Mouse (Mus musculus): ENCODE measurements around the gene Gpn3. TPM values are rescaled to one million over a fixed set of nuclear protein-coding genes. Genes with fewer than 3 reads are reported as not detected.

Gpn3 gene
- polyA plus RNA-seq, 1 experiment from 2014 or later, result 38.9 TPM

DNA sequence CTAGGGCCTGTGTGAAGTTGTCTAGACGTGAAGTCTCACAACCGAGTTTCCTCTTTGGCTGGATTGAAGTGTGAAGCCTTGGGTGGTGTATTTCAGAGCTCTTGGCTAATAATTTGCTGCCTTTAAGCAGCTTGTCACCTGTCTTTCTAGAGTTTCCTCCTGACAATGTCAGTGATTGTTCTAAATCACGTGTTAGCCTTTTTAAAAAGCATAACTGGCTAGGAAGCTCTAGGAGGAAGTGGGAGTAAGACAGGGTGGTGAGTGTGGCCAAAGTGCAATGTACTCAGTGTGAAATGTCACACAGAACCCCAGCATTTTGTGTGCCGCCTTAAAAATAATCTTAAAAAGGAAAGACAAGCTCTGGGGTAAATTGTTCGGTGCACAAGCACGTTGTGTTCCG, 27.9 kb upstream of the Gpn3 start:
- WGBS, result 52% methylated on average over 7 of the region's 7 CpGs

DNA sequence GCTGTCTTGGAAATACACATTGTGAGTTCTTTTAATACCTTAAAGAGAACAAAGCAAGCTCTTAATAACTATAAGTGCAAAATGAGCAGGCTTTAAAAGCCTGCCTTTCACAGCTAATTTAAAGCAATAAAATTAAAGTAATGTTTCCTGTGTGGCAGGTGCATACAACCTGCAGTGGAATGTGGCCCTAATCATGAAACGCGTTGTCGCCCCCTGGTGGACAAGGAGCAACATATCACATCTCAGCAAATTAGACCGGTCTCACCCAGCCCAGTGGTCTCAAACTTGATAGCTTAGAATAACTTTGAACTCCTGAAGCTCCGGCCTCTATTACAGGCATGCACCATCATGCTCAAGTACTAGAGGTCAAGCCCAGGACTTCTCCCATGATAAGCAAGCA, 27.4 kb upstream of the Gpn3 start:
- Histone ChIP-seq H3K27me3 (ENCODE audit: control insufficient read depth, insufficient read depth, low read length) (no peaks in the 10 kb centered on the region), H3K36me3 (replicated peaks; ENCODE audit: control insufficient read depth, insufficient read depth) (no peaks in the 10 kb centered on the region), H3K4me2 (replicated peaks) (no peak overlapping the region), H3K9me3 (ENCODE audit: control insufficient read depth, low read length) (no peaks in the 10 kb centered on the region), H3K4me1 (replicated peaks; ENCODE audit: control insufficient read depth, insufficient read depth, low read length) (no peaks in the 10 kb centered on the region), H3K9ac (no peak overlapping the region), H3K4me3 (replicated peaks; ENCODE audit: low read length) (no peak overlapping the region), H3K27ac (no peak overlapping the region; the same call in 1 of the 2 replicates)
- ATAC-seq (ENCODE audit: low FRiP score) (no peak), DNase-seq (ENCODE audit: low spot score) (peak; percentile 87)
- 9% methylated on average over 5 of the region's 5 CpGs for WGBS

More for the DNA sequence above, 27.9 kb upstream of the Gpn3 start:
- no peak for DNase-seq (ENCODE audit: low spot score)
- H3K9ac ChIP-seq, result no peak overlapping the region
- no peak overlapping the region; the same call in 1 of the 2 replicates for H3K27ac ChIP-seq
- H3K4me1 ChIP-seq (replicated peaks; ENCODE audit: control insufficient read depth, insufficient read depth, low read length), result no peaks in the 10 kb centered on the region
- H3K36me3 ChIP-seq (replicated peaks; ENCODE audit: control insufficient read depth, insufficient read depth), result no peaks in the 10 kb centered on the region
- no peak overlapping the region for H3K4me3 ChIP-seq (replicated peaks; ENCODE audit: low read length)
- H3K9me3 ChIP-seq (ENCODE audit: control insufficient read depth, low read length), result no peaks in the 10 kb centered on the region
- no peak for ATAC-seq (ENCODE audit: low FRiP score)
- no peaks in the 10 kb centered on the region for H3K27me3 ChIP-seq (ENCODE audit: control insufficient read depth, insufficient read depth, low read length)
- no peak overlapping the region for H3K4me2 ChIP-seq (replicated peaks)

DNA sequence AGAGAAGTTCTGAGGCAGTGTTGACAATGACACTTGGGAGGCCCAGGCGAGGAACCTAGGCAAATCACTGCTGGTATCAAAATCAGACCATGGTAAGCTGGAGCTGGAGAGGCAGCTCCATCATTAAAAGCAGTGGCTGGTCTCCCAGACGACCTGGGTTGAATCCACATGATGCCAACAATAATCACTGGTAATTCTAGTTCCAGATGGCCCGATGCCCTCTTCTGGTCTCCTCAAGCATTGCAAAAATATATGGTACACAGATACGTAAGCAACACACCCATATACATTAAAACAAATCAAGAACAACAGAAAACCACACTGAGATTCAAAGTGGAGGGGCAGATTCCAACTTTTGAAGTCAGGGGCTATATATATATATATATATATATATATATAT, 25.9 kb upstream of the Gpn3 start:
- Histone ChIP-seq H3K4me3 (replicated peaks; ENCODE audit: low read length) (no peak overlapping the region), H3K9me3 (ENCODE audit: control insufficient read depth, low read length) (no peaks in the 10 kb centered on the region), H3K36me3 (replicated peaks; ENCODE audit: control insufficient read depth, insufficient read depth) (no peaks in the 10 kb centered on the region), H3K27me3 (ENCODE audit: control insufficient read depth, insufficient read depth, low read length) (no peaks in the 10 kb centered on the region), H3K9ac (no peak overlapping the region), H3K4me2 (replicated peaks) (no peak overlapping the region), H3K4me1 (replicated peaks; ENCODE audit: control insufficient read depth, insufficient read depth, low read length) (no peaks in the 10 kb centered on the region), H3K27ac (no peak overlapping the region)
- WGBS, result 78% methylated on average over 4 of the region's 4 CpGs
- no peak for DNase-seq (ENCODE audit: low spot score)
- ATAC-seq (ENCODE audit: low FRiP score), result no peak

DNA sequence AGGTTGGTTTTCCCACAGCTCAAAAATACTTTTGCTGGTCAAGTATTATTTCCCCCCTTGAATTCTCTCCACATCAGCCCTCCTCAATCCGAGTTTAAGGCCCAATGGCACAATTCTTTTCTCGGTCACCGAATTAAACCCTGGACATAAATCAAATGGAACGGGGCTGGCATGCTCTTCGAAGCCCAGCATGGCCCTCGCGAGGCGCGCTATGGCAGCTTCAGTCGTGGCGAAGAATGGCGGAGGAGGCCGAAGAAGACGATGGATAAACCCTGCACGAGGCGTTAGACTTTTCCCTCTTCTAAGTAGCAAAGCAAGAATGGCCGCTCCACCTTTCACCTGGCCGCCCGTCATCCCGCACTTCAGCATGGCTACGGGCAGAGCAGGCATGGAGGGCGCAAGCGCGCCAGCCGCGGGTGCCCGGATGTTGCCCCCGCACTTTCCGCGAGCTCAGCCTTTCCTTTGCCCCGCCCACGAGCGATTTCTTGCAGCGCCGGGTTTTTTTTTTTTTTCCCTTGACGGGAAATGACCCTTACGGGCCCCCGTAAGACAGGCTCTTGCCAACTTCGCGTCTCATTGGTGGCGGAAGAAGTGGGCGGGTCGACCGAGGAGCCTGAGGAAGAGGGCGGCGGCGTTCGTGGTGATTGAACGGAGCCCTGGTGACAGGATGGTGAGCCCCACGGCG, 17.7 kb upstream of the Gpn3 start, which contains the start of the genes Rad9b and Vps29:
Gene Rad9b, minus strand, starts transcription at position 427 of the 685 bp plus-strand sequence.
Gene Vps29, plus strand, starts transcription at position 563 of the 685 bp plus-strand sequence.
- 2% methylated on average over 51 of the region's 51 CpGs for WGBS
- no peaks in the 10 kb centered on the region for H3K9me3 ChIP-seq (ENCODE audit: control insufficient read depth, low read length)
- H3K27me3 ChIP-seq (ENCODE audit: control insufficient read depth, insufficient read depth, low read length), result no peaks in the 10 kb centered on the region
- H3K4me1 ChIP-seq (replicated peaks; ENCODE audit: control insufficient read depth, insufficient read depth, low read length), result peaks cover 16% of the 10 kb centered on the region
- H3K4me3 ChIP-seq (replicated peaks; ENCODE audit: low read length), result peak within 1 kb of the TSS; percentile 97
- H3K36me3 ChIP-seq (replicated peaks; ENCODE audit: control insufficient read depth, insufficient read depth), result peaks cover 8% of the 10 kb centered on the region; the same call in 1 of the 2 replicates
- H3K9ac ChIP-seq, result peak within 1 kb of the TSS; percentile 92
- peak; percentile 100 for DNase-seq (ENCODE audit: low spot score)
- H3K27ac ChIP-seq, result peak within 1 kb of the TSS; percentile 89
- peak within 1 kb of the TSS; percentile 85 for H3K4me2 ChIP-seq (replicated peaks)
- peak; percentile 93 for ATAC-seq (ENCODE audit: low FRiP score)

GRCm38 (mm10) chr5:122354492-122355067, 17.1 kb upstream of the Gpn3 start:
- H3K36me3 ChIP-seq (replicated peaks; ENCODE audit: control insufficient read depth, insufficient read depth), result peaks cover 8% of the 10 kb centered on the region; the same call in 1 of the 2 replicates
- H3K4me3 ChIP-seq (replicated peaks; ENCODE audit: low read length), result peak overlapping the region; percentile 97
- H3K27me3 ChIP-seq (ENCODE audit: control insufficient read depth, insufficient read depth, low read length), result no peaks in the 10 kb centered on the region
- WGBS, result under 1% methylated on average over 55 of the region's 57 CpGs
- H3K9me3 ChIP-seq (ENCODE audit: control insufficient read depth, low read length), result no peaks in the 10 kb centered on the region
- H3K9ac ChIP-seq, result peak overlapping the region; percentile 92
- peaks cover 16% of the 10 kb centered on the region for H3K4me1 ChIP-seq (replicated peaks; ENCODE audit: control insufficient read depth, insufficient read depth, low read length)
- DNase-seq (ENCODE audit: low spot score) (no peak), ATAC-seq (ENCODE audit: low FRiP score) (no peak; the same call in none of the 2 replicates)
- H3K27ac ChIP-seq, result peak overlapping the region; percentile 86
- H3K4me2 ChIP-seq (replicated peaks), result peak overlapping the region; percentile 85

DNA sequence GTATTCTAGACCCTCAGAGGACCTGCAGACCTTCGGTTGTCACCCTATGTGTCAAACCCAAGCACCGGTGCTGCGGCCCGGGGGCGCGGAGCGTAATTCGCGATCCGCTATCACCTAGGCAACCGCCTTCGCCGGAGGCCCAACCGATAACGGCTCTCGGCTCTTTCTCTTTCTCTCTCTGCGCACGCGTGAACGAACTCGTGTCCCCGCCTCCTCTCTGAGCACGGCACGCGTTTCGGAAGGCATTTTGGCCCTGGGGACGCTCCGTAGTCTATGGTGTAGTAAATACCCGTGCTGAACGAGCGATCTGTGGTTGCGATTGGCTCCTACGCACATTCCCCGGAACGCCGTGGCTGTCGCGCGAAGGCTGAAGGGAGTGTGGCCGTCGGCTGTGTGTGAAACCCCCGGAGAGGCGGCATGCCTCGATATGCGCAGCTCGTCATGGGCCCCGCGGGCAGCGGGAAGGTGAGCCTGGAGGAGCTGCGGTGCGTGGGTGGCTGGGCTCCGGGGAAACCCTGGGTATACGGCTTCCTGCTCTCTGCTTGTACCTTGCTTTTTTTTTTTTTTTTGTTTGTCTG, 605 bp downstream of the Gpn3 start, which contains the start of gene Fam216a:
Gene Fam216a, minus strand, starts transcription at position 173 of the 578 bp plus-strand sequence.
- H3K4me3 ChIP-seq (replicated peaks; ENCODE audit: low read length), result peak within 1 kb of the TSS; percentile 81
- H3K9ac ChIP-seq, result peak within 1 kb of the TSS; percentile 87
- peaks cover 47% of the 10 kb centered on the region for H3K36me3 ChIP-seq (replicated peaks; ENCODE audit: control insufficient read depth, insufficient read depth)
- peak within 1 kb of the TSS; percentile 81 for H3K4me2 ChIP-seq (replicated peaks)
- H3K27ac ChIP-seq, result peak within 1 kb of the TSS; percentile 97
- WGBS, result under 1% methylated on average over 53 of the region's 53 CpGs
- ATAC-seq (ENCODE audit: low FRiP score) (peak; percentile 94), DNase-seq (ENCODE audit: low spot score) (peak; percentile 100)
- peaks cover 19% of the 10 kb centered on the region for H3K4me1 ChIP-seq (replicated peaks; ENCODE audit: control insufficient read depth, insufficient read depth, low read length)
- no peaks in the 10 kb centered on the region for H3K27me3 ChIP-seq (ENCODE audit: control insufficient read depth, insufficient read depth, low read length)
- H3K9me3 ChIP-seq (ENCODE audit: control insufficient read depth, low read length), result no peaks in the 10 kb centered on the region

GRCm38 (mm10) chr5:122372878-122373277, 1.2 kb downstream of the Gpn3 start:
- H3K9ac ChIP-seq, result peak overlapping the region; percentile 87
- no peak for ATAC-seq (ENCODE audit: low FRiP score)

GRCm38 (mm10) chr5:122377101-122377833, 5.6 kb downstream of the Gpn3 start:
- Histone ChIP-seq H3K4me2 (replicated peaks) (no peak overlapping the region), H3K4me1 (replicated peaks; ENCODE audit: control insufficient read depth, insufficient read depth, low read length) (peaks cover 8% of the 10 kb centered on the region), H3K27ac (no peak overlapping the region), H3K9ac (no peak overlapping the region), H3K36me3 (replicated peaks; ENCODE audit: control insufficient read depth, insufficient read depth) (peaks cover 56% of the 10 kb centered on the region), H3K4me3 (replicated peaks; ENCODE audit: low read length) (no peak overlapping the region), H3K27me3 (ENCODE audit: control insufficient read depth, insufficient read depth, low read length) (no peaks in the 10 kb centered on the region), H3K9me3 (ENCODE audit: control insufficient read depth, low read length) (no peaks in the 10 kb centered on the region)
- ATAC-seq (ENCODE audit: low FRiP score) (no peak), DNase-seq (ENCODE audit: low spot score) (no peak)
- 94% methylated on average over 4 of the region's 4 CpGs for WGBS

More at GRCm38 (mm10) chr5:122372878-122373277, 1.2 kb downstream of the Gpn3 start:
- 9% methylated on average over 5 of the region's 5 CpGs for WGBS
- no peak for DNase-seq (ENCODE audit: low spot score)
- Histone ChIP-seq H3K4me3 (replicated peaks; ENCODE audit: low read length) (peak overlapping the region; percentile 81), H3K4me1 (replicated peaks; ENCODE audit: control insufficient read depth, insufficient read depth, low read length) (peaks cover 19% of the 10 kb centered on the region), H3K27ac (peak overlapping the region; percentile 97), H3K27me3 (ENCODE audit: control insufficient read depth, insufficient read depth, low read length) (no peaks in the 10 kb centered on the region), H3K4me2 (replicated peaks) (peak overlapping the region; percentile 81), H3K9me3 (ENCODE audit: control insufficient read depth, low read length) (no peaks in the 10 kb centered on the region), H3K36me3 (replicated peaks; ENCODE audit: control insufficient read depth, insufficient read depth) (peaks cover 41% of the 10 kb centered on the region)

DNA sequence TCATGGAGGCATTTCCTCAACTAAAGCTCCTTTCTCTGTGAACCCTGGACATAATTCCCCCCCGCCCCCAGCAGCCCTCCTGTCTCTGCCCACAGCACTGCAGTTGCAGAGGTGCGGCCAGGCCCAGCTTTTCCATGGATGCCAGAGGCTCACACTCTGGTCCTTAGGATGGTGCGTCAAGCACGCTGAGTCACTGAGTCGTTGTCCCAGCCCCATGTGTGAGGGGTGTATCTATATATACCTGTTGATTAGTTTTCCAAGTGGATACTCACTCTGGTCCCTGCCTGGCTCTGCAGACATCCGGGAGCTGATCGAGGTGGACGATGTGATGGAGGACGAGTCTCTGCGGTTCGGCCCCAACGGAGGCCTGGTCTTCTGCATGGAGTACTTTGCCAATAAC, 6.5 kb downstream of the Gpn3 start:
- DNase-seq (ENCODE audit: low spot score) (no peak), ATAC-seq (ENCODE audit: low FRiP score) (no peak)
- H3K9me3 ChIP-seq (ENCODE audit: control insufficient read depth, low read length), result no peaks in the 10 kb centered on the region
- no peak overlapping the region for H3K9ac ChIP-seq
- 96% methylated on average over 12 of the region's 12 CpGs for WGBS
- H3K4me2 ChIP-seq (replicated peaks), result no peak overlapping the region
- H3K36me3 ChIP-seq (replicated peaks; ENCODE audit: control insufficient read depth, insufficient read depth), result peaks cover 64% of the 10 kb centered on the region
- H3K27ac ChIP-seq, result no peak overlapping the region
- no peak overlapping the region for H3K4me3 ChIP-seq (replicated peaks; ENCODE audit: low read length)
- peaks cover 4% of the 10 kb centered on the region for H3K4me1 ChIP-seq (replicated peaks; ENCODE audit: control insufficient read depth, insufficient read depth, low read length)
- H3K27me3 ChIP-seq (ENCODE audit: control insufficient read depth, insufficient read depth, low read length), result no peaks in the 10 kb centered on the region
